Mouse (Mus musculus) spleen, postnatal 10 days (tissue): ENCODE results near the gene Plk3.

Experiments used
- DNase-seq, 2 experiments: peaks; one replicate each; pipeline ENCODE4 v3.0.0; 2021 to 2022; ENCODE audit warnings: low spot score in 2 of 2

Plk3 gene

GRCm38 (mm10) chr4:117138295-117139216 is 4.8 kb upstream of the Plk3 start:
- no peak for DNase-seq

GRCm38 (mm10) chr4:117136034-117136433 is 2.3 kb upstream of the Plk3 start:
- no peak for DNase-seq

GRCm38 (mm10) chr4:117134601-117134995 is 835 bp upstream of the Plk3 start:
- no peak for DNase-seq

DNA sequence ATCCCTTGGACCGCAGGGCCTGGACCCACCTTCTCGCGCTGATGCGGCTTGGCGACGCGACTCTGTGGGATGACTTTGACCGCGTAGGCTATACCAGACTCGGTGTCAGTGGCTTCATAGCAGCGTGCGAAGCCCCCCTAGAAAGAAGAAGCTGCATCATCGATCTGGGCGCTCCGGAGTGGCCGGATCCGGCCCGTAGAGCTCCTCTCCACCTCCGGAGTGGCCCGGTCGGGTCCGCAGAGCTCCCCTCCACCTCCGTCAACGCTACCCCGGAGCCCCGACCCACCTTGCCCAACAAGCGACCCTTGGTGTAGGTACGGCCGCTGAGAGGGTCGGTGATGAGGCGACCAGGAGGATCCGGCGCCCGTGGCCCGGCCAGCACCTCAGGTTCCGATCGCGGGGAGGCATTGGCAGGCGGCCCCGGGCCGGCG is 382 bp downstream of the Plk3 start:
- DNase-seq = peak in 1 of 2 experiments; percentile 34

DNA sequence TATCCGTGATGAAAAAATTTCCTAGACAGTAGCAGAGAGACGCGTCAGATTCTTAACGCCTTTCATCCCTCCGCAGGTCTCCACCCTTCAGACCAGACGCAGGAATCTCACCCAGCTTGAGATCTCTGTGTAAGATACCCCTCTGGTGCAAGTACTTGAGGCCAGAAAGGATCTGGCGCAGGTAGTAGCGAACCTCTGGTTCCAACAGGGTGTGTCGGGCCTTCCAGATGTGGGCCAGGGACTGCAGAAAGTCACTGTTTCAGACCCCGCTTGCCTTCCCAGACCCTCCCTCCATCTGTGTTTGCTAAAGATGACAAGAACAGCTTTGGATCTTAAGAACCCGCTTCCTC is 994 bp downstream of the Plk3 start:
- no peak for DNase-seq

GRCm38 (mm10) chr4:117131890-117132793 is 1.6 kb downstream of the Plk3 start:
- no peak for DNase-seq

DNA sequence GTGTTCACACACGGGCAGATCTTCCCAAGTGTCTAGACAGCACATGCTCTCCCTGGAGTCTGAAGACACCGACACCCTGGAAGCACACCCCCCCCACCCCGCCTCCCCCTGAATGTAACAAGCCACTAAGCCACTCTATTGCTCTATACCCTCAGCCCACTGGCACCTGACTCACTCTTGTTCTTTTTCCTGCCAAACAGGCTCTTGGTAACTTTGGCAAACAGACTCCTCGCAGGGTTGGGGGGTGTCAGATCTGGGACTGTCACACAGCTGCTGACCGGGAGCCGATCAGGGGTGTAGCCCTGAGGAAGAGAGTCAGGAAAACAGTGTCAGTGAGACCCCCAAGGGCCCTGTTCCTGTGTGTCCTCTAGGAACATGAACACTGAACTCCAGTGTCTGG is 2.6 kb downstream of the Plk3 start:
- no peak for DNase-seq

- no peak for DNase-seq
Observed at GRCm38 (mm10) chr4:117130790-117131189, 3.0 kb downstream of the Plk3 start.

DNA sequence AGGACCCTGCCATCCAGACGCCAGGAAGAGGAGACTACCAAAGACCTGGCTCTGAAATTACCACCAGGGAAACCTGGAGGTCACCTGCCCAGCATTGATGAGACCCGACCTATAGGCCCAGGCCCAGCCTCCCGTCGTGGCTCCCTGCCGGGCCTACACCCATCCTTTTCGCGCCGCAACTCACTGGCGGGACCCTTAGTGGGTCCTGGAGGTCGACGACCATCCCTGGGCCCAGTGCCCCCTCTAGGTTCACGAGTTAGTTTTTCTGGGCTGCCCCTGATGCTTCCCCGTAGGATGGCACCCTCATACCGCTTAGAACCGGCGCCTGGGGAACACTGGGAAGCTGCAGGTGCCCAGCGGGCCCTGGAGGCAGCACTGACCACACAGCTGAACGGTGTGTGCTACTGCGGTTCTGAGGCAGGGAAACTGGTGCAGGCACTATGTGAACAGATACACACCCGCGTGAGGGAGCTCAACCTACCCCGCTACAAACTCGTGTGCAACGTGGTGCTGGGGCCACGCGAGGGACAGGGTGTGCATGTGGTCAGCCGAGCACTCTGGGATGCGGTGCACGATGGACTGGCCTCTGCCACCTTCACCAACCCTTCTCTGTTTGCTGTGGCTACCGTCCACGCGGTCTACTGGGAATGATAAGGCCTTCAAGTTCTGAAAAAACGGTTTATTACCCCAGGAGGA is 5.6 kb downstream of the Plk3 start:
- no peak for DNase-seq

DNA sequence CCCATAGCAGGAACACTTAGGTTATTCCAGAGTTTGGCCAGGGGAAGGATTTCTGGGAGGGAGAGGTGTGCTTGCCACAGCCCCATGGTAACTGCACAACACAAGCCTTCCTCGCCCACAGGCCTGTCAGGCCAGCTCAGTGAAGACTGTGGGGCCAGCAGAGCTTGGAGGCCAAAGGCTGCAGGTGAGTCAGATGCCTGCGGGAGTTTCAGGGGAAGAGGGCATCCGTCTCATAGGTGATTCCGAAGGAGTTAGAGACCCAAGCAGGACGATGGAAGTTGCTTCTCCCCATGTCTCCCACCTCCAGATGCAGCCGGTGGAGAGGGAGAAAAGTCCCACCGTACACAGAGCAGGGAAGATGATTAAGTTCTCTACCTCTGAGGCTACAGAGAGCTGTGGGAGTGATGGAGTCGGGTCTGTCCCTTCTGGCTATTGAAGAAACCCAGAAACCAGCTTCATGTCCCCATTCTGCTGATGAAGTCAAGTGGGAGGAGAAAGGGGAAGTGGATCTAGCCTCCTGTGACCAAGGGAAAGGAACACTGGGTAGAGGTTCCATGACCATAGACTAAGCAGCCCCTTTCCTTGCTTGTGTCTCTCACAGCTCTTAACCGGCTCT is 7.0 kb downstream of the Plk3 start, which contains the start of gene Tctex1d4:
TSS of gene Tctex1d4 (plus strand) at position 120 of the 616 bp plus-strand sequence.
- DNase-seq = no peak

GRCm38 (mm10) chr4:117125910-117126674 is 7.7 kb downstream of the Plk3 start:
- peak; percentile 45 to 61 for DNase-seq

DNA sequence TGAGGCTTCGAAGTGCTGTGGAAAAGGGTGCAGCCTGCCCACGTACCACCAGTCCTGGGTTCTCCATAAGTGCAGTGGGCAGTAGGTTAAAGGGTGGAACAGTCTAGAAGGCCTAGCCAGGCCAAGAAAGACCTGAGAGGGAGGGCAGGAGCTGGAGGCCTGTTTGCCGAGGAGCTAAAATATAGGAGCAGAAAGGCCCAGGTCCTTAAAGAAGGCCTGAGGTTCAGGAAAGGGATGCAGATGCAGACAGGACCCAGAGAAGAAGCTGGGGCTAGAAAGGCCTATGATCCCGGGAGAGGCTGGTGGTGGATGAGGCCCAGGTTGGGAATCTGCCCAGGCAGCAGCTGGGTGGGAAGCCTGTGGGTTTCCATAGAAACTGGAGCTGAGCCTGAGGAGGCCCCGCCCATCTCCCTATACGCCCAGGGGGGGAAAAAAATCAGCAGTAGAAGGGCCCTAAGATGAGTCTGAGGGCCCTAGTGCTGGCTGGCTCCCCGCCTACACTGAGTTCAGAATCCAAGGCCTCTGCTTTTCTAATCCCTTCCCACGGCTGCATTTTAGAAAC is 8.3 kb downstream of the Plk3 start, which contains the start of gene Btbd19:
TSS of gene Btbd19 (minus strand) at position 378 of the 562 bp plus-strand sequence.
- no peak for DNase-seq

- DNase-seq = peak; percentile 54 to 61
Observed at GRCm38 (mm10) chr4:117124518-117125347, 9.0 kb downstream of the Plk3 start.

- DNase-seq = no peak
Observed at GRCm38 (mm10) chr4:117124218-117124517, 9.6 kb downstream of the Plk3 start.

GRCm38 (mm10) chr4:117123546-117124217 is 10.1 kb downstream of the Plk3 start:
- no peak for DNase-seq

GRCm38 (mm10) chr4:117122209-117122608 is 11.6 kb downstream of the Plk3 start:
- DNase-seq = no peak

- DNase-seq = peak; percentile 84 to 92
Observed at GRCm38 (mm10) chr4:117120445-117121414, 13.0 kb downstream of the Plk3 start.

DNA sequence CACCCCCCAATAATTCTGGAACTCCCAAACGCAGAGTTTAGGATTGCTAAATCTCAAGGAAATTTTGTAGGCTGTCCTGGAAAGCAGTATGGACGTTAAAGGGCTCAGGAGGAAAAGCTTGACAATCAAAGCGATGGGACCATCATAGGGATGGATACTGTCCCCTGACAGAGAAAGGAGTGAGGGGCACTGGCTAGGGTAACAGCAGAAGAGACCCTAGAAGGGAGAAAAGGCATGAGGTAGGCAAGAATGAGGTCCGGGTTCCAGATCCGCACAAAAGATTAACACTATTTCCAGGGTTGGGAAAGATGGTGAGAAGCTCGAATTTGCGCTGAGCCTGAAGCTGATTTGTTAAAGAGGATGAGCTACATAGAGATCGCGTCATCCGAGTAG is 13.7 kb downstream of the Plk3 start:
- DNase-seq = no peak
